Mouse (Mus musculus): ENCODE measurements around the gene Itga10. TPM values are rescaled to one million over a fixed set of nuclear protein-coding genes. Genes with fewer than 3 reads are reported as not detected.

Itga10 gene
- polyA plus RNA-seq (2012; ENCODE audit: low replicate concordance) = 0.09 and 0.31 TPM in 2 replicates

GRCm38 (mm10) chr3:96645018-96645649 lies at the start of gene Itga10:
Gene Itga10 (plus strand): TSS chr3:96645584.

GRCm38 (mm10) chr3:96596228-96596707 lies 49.1 kb upstream of the Itga10 start, which contains the start of gene Ankrd34a:
Gene Ankrd34a (plus strand): TSS chr3:96596636.

GRCm38 (mm10) chr3:96600639-96601250 lies 44.6 kb upstream of the Itga10 start, which contains the start of gene Lix1l:
Gene Lix1l (plus strand): TSS chr3:96601149.

GRCm38 (mm10) chr3:96629729-96630600 lies 15.4 kb upstream of the Itga10 start, which contains the start of gene Rbm8a:
Gene Rbm8a (plus strand): TSS chr3:96629933.

GRCm38 (mm10) chr3:96634928-96635879 lies 10.2 kb upstream of the Itga10 start, which contains the start of the genes Pex11b and Gm42957:
Gene Pex11b (plus strand): TSS chr3:96635376.
Gene Gm42957 (plus strand): TSS chr3:96635474.

GRCm38 (mm10) chr3:96669727-96670468 lies 24.5 kb downstream of the Itga10 start, which contains the start of gene Ankrd35:
Gene Ankrd35 (plus strand): TSS chr3:96670131.

GRCm38 (mm10) chr3:96696198-96696765 lies 50.9 kb downstream of the Itga10 start, which contains the start of gene Pias3:
Gene Pias3 (plus strand): TSS chr3:96696384.

GRCm38 (mm10) chr3:96707903-96708683 lies 62.7 kb downstream of the Itga10 start, which contains the start of gene Nudt17:
Gene Nudt17 (minus strand): TSS chr3:96708562.

Other genes with a start within 250 kb of the Itga10 start
- not detected in 2 replicates for gene BC107364, start 193.3 kb upstream of the Itga10 start, polyA plus RNA-seq (2012; ENCODE audit: low replicate concordance)
- 1.5 and 2.1 TPM in 2 replicates for gene Hfe2, start 120.4 kb upstream of the Itga10 start, polyA plus RNA-seq (2012; ENCODE audit: low replicate concordance)
- 34.0 and 55.7 TPM in 2 replicates for gene Txnip, start 87.6 kb upstream of the Itga10 start, polyA plus RNA-seq (2012; ENCODE audit: low replicate concordance)
- gene Gm16253, start 68.6 kb upstream of the Itga10 start, polyA plus RNA-seq (2012; ENCODE audit: low replicate concordance) = not detected in 2 replicates
- gene Polr3gl, start 51.4 kb upstream of the Itga10 start, polyA plus RNA-seq (2012; ENCODE audit: low replicate concordance) = 19.9 and 30.0 TPM in 2 replicates
- 0.06 and 0.07 TPM in 2 replicates for gene Ankrd34a, start 48.9 kb upstream of the Itga10 start, polyA plus RNA-seq (2012; ENCODE audit: low replicate concordance)
- gene Lix1l, start 44.4 kb upstream of the Itga10 start, polyA plus RNA-seq (2012; ENCODE audit: low replicate concordance) = 0.42 and 0.54 TPM in 2 replicates
- 13.2 and 89.9 TPM in 2 replicates for gene Rbm8a, start 15.7 kb upstream of the Itga10 start, polyA plus RNA-seq (2012; ENCODE audit: low replicate concordance)
- 3.6 and 5.2 TPM in 2 replicates for gene Pex11b, start 10.2 kb upstream of the Itga10 start, polyA plus RNA-seq (2012; ENCODE audit: low replicate concordance)
- gene Gm42957, start 10.1 kb upstream of the Itga10 start, polyA plus RNA-seq (2012; ENCODE audit: low replicate concordance) = 0.11 TPM in 1 of 2 replicates, not detected in the other
- gene Ankrd35, start 24.5 kb downstream of the Itga10 start, polyA plus RNA-seq (2012; ENCODE audit: low replicate concordance) = 0.35 and 0.87 TPM in 2 replicates
- gene Pias3, start 50.8 kb downstream of the Itga10 start, polyA plus RNA-seq (2012; ENCODE audit: low replicate concordance) = 56.0 and 58.8 TPM in 2 replicates
- 2.5 and 4.1 TPM in 2 replicates for gene Nudt17, start 63.0 kb downstream of the Itga10 start, polyA plus RNA-seq (2012; ENCODE audit: low replicate concordance)
- 6.8 and 7.4 TPM in 2 replicates for gene Polr3c, start 82.0 kb downstream of the Itga10 start, polyA plus RNA-seq (2012; ENCODE audit: low replicate concordance)
- gene Rnf115, start 82.1 kb downstream of the Itga10 start, polyA plus RNA-seq (2012; ENCODE audit: low replicate concordance) = 25.0 and 42.4 TPM in 2 replicates
- gene Pdzk1, start 183.7 kb downstream of the Itga10 start, polyA plus RNA-seq (2012; ENCODE audit: low replicate concordance) = 0.04 TPM in 1 of 2 replicates, not detected in the other
- 7.3 and 8.0 TPM in 2 replicates for gene Cd160, start 183.8 kb downstream of the Itga10 start, polyA plus RNA-seq (2012; ENCODE audit: low replicate concordance)